Mouse (Mus musculus): ENCODE data around the gene Tnni3.

Gene Tnni3

DNA sequence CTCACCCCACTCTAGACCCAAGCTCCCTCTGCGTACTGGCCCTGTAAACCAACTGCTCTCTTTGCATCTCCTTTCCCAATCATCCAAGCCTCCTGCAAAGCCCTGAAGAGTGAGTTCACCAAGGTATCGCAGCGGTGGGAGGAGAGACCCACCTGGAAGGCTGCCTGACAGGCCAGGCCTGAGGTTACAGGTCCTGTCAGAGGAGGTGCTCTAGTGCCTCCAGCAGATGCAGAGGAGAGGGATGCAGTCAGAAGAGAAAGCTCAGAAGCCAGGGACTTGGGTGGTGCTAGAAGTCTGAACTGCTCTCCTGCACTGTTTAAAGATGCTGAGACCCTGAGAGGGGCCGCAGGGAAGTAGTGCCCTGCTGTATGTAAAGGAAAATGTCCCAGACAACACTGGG lies 25.0 kb downstream of the Tnni3 start:
- CTCF ChIA-PET: no interaction called here

- CTCF ChIA-PET: interaction anchor here (0.6 to 1.0 kb wide), 2 partner anchors 12 to 15 kb away, joined by 4 to 6 read pairs; no protein-coding TSS in a partner anchor
These were observed 25.8 kb downstream of the Tnni3 start for GRCm38 (mm10) chr7:4498251-4498650.

DNA sequence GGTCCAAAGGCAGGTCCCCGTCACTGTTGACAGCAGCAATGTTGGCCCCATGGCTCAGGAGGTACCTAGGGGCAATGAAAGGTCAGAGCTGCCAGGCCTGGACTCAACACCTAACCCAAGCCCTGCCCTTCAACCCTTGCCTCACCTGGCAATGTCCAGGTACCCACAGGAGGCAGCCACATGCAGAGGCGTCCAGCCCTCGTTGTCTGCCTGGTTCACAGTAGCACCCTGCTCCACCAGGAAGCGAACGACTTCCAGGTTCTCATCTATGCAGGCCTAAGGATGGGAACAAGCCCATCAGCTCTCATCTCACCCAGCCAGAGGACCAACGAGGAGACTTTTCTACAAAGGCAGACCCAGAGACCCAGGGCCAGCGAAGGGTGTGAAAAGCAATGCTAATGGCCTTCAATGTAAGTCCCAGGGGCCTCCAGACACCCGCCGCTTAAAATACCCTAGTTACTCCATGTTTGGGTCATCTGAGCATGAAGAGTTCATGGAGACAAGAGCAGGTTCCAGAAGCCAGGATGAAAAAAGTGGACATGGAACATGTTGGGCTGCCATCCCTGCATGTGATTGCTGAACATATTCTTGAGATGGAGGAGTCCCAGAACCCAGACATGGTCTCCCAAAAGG lies 26.6 kb downstream of the Tnni3 start:
- CTCF ChIA-PET: interaction anchor here (1.0 kb wide), 1 partner anchor 12 kb away, joined by 4 read pairs; no protein-coding TSS in a partner anchor

DNA sequence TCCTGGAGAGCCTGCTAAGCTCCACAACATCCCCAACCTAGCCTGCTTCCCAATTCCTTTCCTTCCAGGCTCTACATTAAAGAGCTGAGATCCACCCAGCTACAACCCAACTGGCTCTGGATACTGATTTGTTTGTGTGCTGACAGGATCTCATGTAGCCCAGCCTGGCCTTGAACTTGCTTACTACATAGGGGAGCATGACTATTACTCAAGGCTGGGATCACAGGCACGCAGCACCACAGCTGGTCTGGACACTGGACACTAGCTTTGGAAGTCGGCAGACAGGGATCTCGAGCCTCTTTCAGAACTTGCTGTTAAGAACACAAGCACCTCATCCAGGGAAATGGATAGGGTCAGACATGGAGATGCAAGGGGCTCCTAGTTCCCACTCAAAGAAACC lies 27.6 kb downstream of the Tnni3 start:
- CTCF ChIA-PET: no interaction called here

DNA sequence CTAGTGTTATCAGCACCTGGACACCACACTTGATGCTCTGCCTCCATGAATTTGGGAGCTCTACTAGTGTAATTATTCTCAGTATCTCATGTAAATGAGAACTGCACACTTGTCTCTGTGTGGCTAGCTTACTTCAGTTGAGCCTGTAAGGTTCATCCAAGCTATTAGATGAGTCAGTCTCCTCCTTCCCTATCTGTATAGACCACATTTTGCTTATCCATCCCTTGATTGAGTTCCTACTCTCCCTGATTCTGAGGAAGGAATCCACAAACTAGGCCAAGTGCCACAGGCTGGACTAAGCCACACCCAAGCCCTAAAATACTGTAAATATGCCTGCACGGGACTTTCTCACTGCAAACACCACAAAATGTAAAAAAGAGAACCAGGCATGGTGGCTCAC lies 30.0 kb downstream of the Tnni3 start:
- CTCF ChIA-PET: interaction anchor here (1.0 kb wide), 1 partner anchor 16 kb away, joined by 3 read pairs; no protein-coding TSS in a partner anchor

- CTCF ChIA-PET: interaction anchor here (0.7 kb wide), 1 partner anchor 506 kb away, joined by 4 read pairs; no protein-coding TSS in a partner anchor
These were observed 31.5 kb downstream of the Tnni3 start for GRCm38 (mm10) chr7:4492284-4493224.

GRCm38 (mm10) chr7:4491308-4491707 lies 32.7 kb downstream of the Tnni3 start:
- CTCF ChIA-PET: no interaction called here

DNA sequence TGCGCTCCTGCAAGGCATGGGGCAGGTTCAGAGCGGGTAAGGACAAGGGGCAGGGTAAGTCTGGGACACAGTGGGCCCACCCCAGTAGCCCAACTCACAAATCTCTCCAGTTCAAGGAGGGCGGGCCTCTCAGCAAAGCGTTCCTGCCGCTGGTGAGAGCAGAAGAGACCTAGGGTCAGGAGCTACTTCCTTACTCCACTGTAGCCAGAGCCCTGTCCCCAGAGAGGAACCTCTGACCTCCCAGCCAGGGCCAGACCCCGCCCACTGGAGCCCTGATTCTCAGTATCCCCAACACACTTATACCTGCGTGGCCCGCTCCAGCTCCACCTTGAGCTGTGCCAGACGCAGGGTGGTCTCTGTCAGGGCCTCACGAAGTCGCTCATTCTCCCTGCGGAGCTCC lies 41.7 kb downstream of the Tnni3 start:
- CTCF ChIA-PET: no interaction called here

GRCm38 (mm10) chr7:4479674-4480073 lies 44.4 kb downstream of the Tnni3 start:
- CTCF ChIA-PET: no interaction called here

GRCm38 (mm10) chr7:4478796-4479291 lies 45.2 kb downstream of the Tnni3 start:
- CTCF ChIA-PET: no interaction called here

GRCm38 (mm10) chr7:4478021-4478795 lies 45.8 kb downstream of the Tnni3 start:
- CTCF ChIA-PET: interaction anchor here (0.5 to 1.3 kb wide), 2 partner anchors 15 to 22 kb away, joined by 3 to 7 read pairs; no protein-coding TSS in a partner anchor

DNA sequence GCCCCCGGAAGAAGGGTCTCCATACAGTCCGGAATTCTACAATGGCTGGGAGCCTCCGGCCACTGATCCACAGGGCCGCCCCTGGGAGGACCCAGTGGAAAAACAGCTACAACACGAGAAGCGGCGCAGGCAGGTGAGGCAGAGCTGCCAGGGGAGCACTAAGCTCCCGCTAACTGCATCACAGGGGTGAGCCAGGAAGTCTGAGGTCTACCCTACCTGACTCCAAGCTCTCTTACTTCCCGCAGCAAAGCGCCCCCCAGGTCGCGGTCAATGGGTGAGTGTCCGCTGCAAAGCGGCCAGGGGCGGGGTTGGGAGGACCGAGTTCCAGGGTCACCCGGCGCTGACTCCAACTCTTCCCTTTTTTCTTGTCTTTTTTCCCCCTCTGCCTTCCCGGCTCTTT lies 50.1 kb downstream of the Tnni3 start:
- CTCF ChIA-PET: interaction anchor here (0.7 kb wide), 1 partner anchor 38 kb away, joined by 6 read pairs; no protein-coding TSS in a partner anchor

- CTCF ChIA-PET: no interaction called here
These were observed 52.9 kb downstream of the Tnni3 start for GRCm38 (mm10) chr7:4471179-4471555.

- CTCF ChIA-PET: no interaction called here
These were observed 53.5 kb downstream of the Tnni3 start for GRCm38 (mm10) chr7:4470275-4471178.
